Mouse (Mus musculus) megakaryocyte-erythroid progenitor cell, adult 5 weeks (primary cell): ENCODE data around the gene Ak5. TPM values are rescaled to one million over a fixed set of nuclear protein-coding genes. Genes with fewer than 3 reads are reported as not detected.

Experiments used
- polyA plus RNA-seq: library from polyadenylated mRNA; stranded (reverse); fragments of >175 nt; gene quantifications from 2 replicates; pipeline ENCODE4 v1.2.3, GENCODE M21; 2012

Gene Ak5
- 0.22 and 0.24 TPM in 2 replicates for polyA plus RNA-seq

DNA sequence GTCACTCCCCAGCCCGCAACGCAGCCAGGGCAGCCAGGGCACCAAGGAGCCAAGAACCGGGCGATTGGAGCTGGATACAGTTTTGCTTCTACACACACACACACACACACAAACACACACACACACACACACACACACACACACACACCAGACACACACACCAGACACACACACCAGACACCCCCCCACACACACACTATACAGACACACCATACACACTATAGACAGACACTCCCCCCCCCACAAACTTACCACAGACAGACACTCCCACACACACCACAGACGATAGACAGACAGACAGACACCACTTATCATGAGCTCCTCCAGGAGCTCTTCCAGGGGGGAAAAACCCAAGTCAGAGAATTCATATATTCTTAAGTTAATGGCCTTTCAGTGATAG lies at the start of gene Ak5:
Ak5 (minus strand) TSS at position 122 of the 400 bp plus-strand sequence.

GRCm38 (mm10) chr3:152713991-152714902 lies 46.1 kb upstream of the Ak5 start, which contains the start of gene Pigk:
TSS of gene Pigk (plus strand) at chr3:152714100.

Other genes with a start within 250 kb of the Ak5 start
- gene Pigk, start 45.7 kb upstream of the Ak5 start, polyA plus RNA-seq, result 7.9 and 8.4 TPM in 2 replicates